Mouse (Mus musculus) liver, adult 2 months (tissue): ENCODE results near the gene St7l. TPM values are rescaled to one million over a fixed set of nuclear protein-coding genes. Genes with fewer than 3 reads are reported as not detected.

Experiments used
- DNase-seq: peaks from one replicate; pipeline ENCODE4 v3.0.0-alpha.2; 2011; ENCODE audit warnings: low read depth, low spot score; ENCODE audit errors: extremely low read depth
- H3K27ac ChIP-seq: fragments of 200-500 bp; replicated peaks from 2 replicates; pipeline ENCODE4 v1.5.1; 2012; ENCODE audit warnings: low read depth, mild to moderate bottlenecking, control low read depth, inconsistent platforms, low read length; ENCODE audit not compliant: insufficient read depth
- H3K27me3 ChIP-seq: fragments of 200-500 bp; 2 replicates; pipeline ENCODE4 v1.6.1; 2012; ENCODE audit warnings: mild to moderate bottlenecking, moderate library complexity, low read length, inconsistent platforms; ENCODE audit not compliant: control insufficient read depth, insufficient read depth
- H3K36me3 ChIP-seq: fragments of 200-500 bp; 2 replicates; pipeline ENCODE4 v1.6.1; 2012; ENCODE audit warnings: low read length, inconsistent platforms; ENCODE audit not compliant: control insufficient read depth, insufficient read depth
- H3K4me1 ChIP-seq: fragments of 200-500 bp; 2 replicates; pipeline ENCODE4 v1.6.1; 2011; ENCODE audit warnings: low read length; ENCODE audit not compliant: control insufficient read depth, insufficient read depth
- H3K4me3 ChIP-seq: fragments of 200-500 bp; 2 replicates; pipeline ENCODE4 v1.5.1; 2011; ENCODE audit warnings: low read depth, mild to moderate bottlenecking, control low read depth, low read length, moderate library complexity; ENCODE audit not compliant: insufficient read depth
- H3K79me2 ChIP-seq: fragments of 200-500 bp; 2 replicates; pipeline ENCODE4 v1.6.1; 2012; ENCODE audit warnings: inconsistent platforms, mild to moderate bottlenecking, low read length, moderate library complexity; ENCODE audit not compliant: control insufficient read depth, insufficient read depth
- H3K9ac ChIP-seq: fragments of 200-500 bp; 2 replicates; pipeline ENCODE4 v1.6.1; 2012; ENCODE audit warnings: low read depth, mild to moderate bottlenecking, control low read depth, inconsistent platforms, low read length
- CTCF ChIP-seq: fragments of 200-500 bp; IDR thresholded peaks from 2 replicates; pipeline ENCODE4 v1.5.1; 2011; ENCODE audit warnings: low read depth, low read length, control low read depth
- POLR2A ChIP-seq: fragments of 200-500 bp; IDR thresholded peaks from 2 replicates; pipeline ENCODE4 v1.6.1; 2011; ENCODE audit warnings: low read length, control low read depth; ENCODE audit not compliant: insufficient read depth; ENCODE audit errors: extremely low read depth
- WGBS: fragments of 180-500 bp; shearing (Covaris S2); methylation state at CpG from one replicate; pipeline ENCODE4 v1.1.7; 2018; 5-methylcytosine and 5-hydroxymethylcytosine counted together
- polyA plus RNA-seq: library from polyadenylated mRNA; depleted of rRNA; stranded (reverse); fragments of >200 nt; gene quantifications from 2 replicates; pipeline ENCODE4 v1.2.3, GENCODE M21; 2012
- total RNA-seq: library from RNA; depleted of rRNA; stranded (reverse); fragments of >200 nt; gene quantifications from 2 replicates; pipeline ENCODE4 v1.2.3, GENCODE M21; 2014

The St7l gene
- total and polyA plus RNA-seq, 2 experiments = 5.4 to 39.8 TPM

GRCm38 (mm10) chr3:104901154-104901553 is 37.3 kb downstream of the St7l start:
- 91% methylated on average over 4 of the region's 4 CpGs for WGBS
- H3K4me3 ChIP-seq = no peak overlapping the region
- TF ChIP-seq POLR2A = no peak
- no peak for TF ChIP-seq CTCF
- peaks cover 40% of the 10 kb centered on the region for H3K36me3 ChIP-seq
- H3K79me2 ChIP-seq = no peaks in the 10 kb centered on the region
- no peaks in the 10 kb centered on the region for H3K27me3 ChIP-seq
- H3K9ac ChIP-seq = no peak overlapping the region
- DNase-seq = no peak
- H3K4me1 ChIP-seq = no peaks in the 10 kb centered on the region
- no peak overlapping the region for H3K27ac ChIP-seq

GRCm38 (mm10) chr3:104905389-104905788 is 41.6 kb downstream of the St7l start:
- Histone ChIP-seq H3K79me2 (no peaks in the 10 kb centered on the region), H3K27me3 (no peaks in the 10 kb centered on the region), H3K4me3 (no peak overlapping the region), H3K9ac (no peak overlapping the region), H3K4me1 (no peaks in the 10 kb centered on the region), H3K36me3 (peaks cover 27% of the 10 kb centered on the region), H3K27ac (no peak overlapping the region)
- WGBS = 95% methylated on average over 4 of the region's 4 CpGs
- DNase-seq = no peak
- TF ChIP-seq POLR2A = no peak
- TF ChIP-seq CTCF = no peak

- Histone ChIP-seq H3K27ac (no peak overlapping the region), H3K4me1 (no peaks in the 10 kb centered on the region), H3K27me3 (no peaks in the 10 kb centered on the region), H3K4me3 (no peak overlapping the region), H3K79me2 (no peaks in the 10 kb centered on the region), H3K36me3 (peaks cover 27% of the 10 kb centered on the region), H3K9ac (no peak overlapping the region)
- 91% methylated on average over 3 of the region's 3 CpGs for WGBS
- DNase-seq = no peak
- no peak for TF ChIP-seq POLR2A
Observed at GRCm38 (mm10) chr3:104906007-104906406, 42.2 kb downstream of the St7l start.

- DNase-seq = no peak
- Histone ChIP-seq H3K9ac (no peak overlapping the region), H3K4me3 (no peak overlapping the region), H3K79me2 (no peaks in the 10 kb centered on the region), H3K27ac (no peak overlapping the region), H3K27me3 (no peaks in the 10 kb centered on the region), H3K4me1 (no peaks in the 10 kb centered on the region), H3K36me3 (peaks cover 18% of the 10 kb centered on the region)
- TF ChIP-seq POLR2A (no peak), CTCF (no peak)
- 97% methylated on average over 6 of the region's 6 CpGs for WGBS
Observed at GRCm38 (mm10) chr3:104909195-104909594, 45.4 kb downstream of the St7l start.

GRCm38 (mm10) chr3:104914986-104915385 is 51.2 kb downstream of the St7l start:
- Histone ChIP-seq H3K9ac (no peak overlapping the region), H3K4me1 (no peaks in the 10 kb centered on the region), H3K36me3 (peaks cover 5% of the 10 kb centered on the region; the same call in 1 of the 2 replicates), H3K27ac (no peak overlapping the region), H3K79me2 (no peaks in the 10 kb centered on the region), H3K27me3 (no peaks in the 10 kb centered on the region), H3K4me3 (no peak overlapping the region)
- WGBS = 61% methylated on average over 3 of the region's 3 CpGs
- DNase-seq = no peak
- no peak for TF ChIP-seq CTCF
- TF ChIP-seq POLR2A = no peak

- 95% methylated on average over 6 of the region's 6 CpGs for WGBS
- Histone ChIP-seq H3K4me1 (no peaks in the 10 kb centered on the region), H3K36me3 (peaks cover 25% of the 10 kb centered on the region), H3K9ac (no peak overlapping the region), H3K27me3 (no peaks in the 10 kb centered on the region), H3K79me2 (no peaks in the 10 kb centered on the region; the same call in 1 of the 2 replicates), H3K4me3 (no peak overlapping the region), H3K27ac (no peak overlapping the region)
- DNase-seq = no peak
- TF ChIP-seq CTCF = no peak
- TF ChIP-seq POLR2A = no peak
Observed at GRCm38 (mm10) chr3:104929385-104929784, 65.6 kb downstream of the St7l start.
